Mouse (Mus musculus): ENCODE measurements at regions not wholly inside any gene's neighbourhood (a gene's known extent, or its start where the extent isn't known, plus 50 kb on each side); places are given as distances from the start of the nearest gene placed in this dataset.

GRCm38 (mm10) chr10:70746612-70747011 is 90.8 kb upstream of the Phyhipl start:
- Histone ChIP-seq H3K36me3 (replicated peaks; ENCODE audit: control insufficient read depth, insufficient read depth, low read depth, low read length) (no peaks in the 10 kb centered on the region), H3K27ac (replicated peaks; ENCODE audit: low read depth, low read length) (no peak overlapping the region), H3K9ac (replicated peaks; ENCODE audit: low read length) (no peak overlapping the region), H3K4me3 (ENCODE audit: low read depth, low read length) (no peak overlapping the region), H3K4me2 (ENCODE audit: low read depth, low read length) (no peak overlapping the region), H3K27me3 (ENCODE audit: control insufficient read depth, insufficient read depth, low read length) (no peaks in the 10 kb centered on the region), H3K9me3 (replicated peaks; ENCODE audit: control insufficient read depth, low read length) (no peaks in the 10 kb centered on the region), H3K4me1 (ENCODE audit: control insufficient read depth, insufficient read depth, low read length) (no peaks in the 10 kb centered on the region)
- WGBS: 86% methylated on average over 4 of the region's 4 CpGs
- ATAC-seq (replicated peaks; ENCODE audit: insufficient number of reproducible peaks, low FRiP score, low TSS enrichment, low read depth) (no peak), DNase-seq (ENCODE audit: low spot score) (no peak)

GRCm38 (mm10) chr10:70741909-70742308 is 86.1 kb upstream of the Phyhipl start:
- Histone ChIP-seq H3K4me3 (ENCODE audit: low read depth, low read length) (no peak overlapping the region), H3K4me1 (ENCODE audit: control insufficient read depth, insufficient read depth, low read length) (no peaks in the 10 kb centered on the region), H3K4me2 (ENCODE audit: low read depth, low read length) (no peak overlapping the region), H3K27me3 (ENCODE audit: control insufficient read depth, insufficient read depth, low read length) (no peaks in the 10 kb centered on the region), H3K36me3 (replicated peaks; ENCODE audit: control insufficient read depth, insufficient read depth, low read depth, low read length) (no peaks in the 10 kb centered on the region), H3K9me3 (replicated peaks; ENCODE audit: control insufficient read depth, low read length) (no peaks in the 10 kb centered on the region), H3K27ac (replicated peaks; ENCODE audit: low read depth, low read length) (no peak overlapping the region), H3K9ac (replicated peaks; ENCODE audit: low read length) (no peak overlapping the region)
- no peak for ATAC-seq (replicated peaks; ENCODE audit: insufficient number of reproducible peaks, low FRiP score, low TSS enrichment, low read depth)
- no peak for DNase-seq (ENCODE audit: low spot score)

GRCm38 (mm10) chr10:70740095-70740494 is 84.3 kb upstream of the Phyhipl start:
- no peaks in the 10 kb centered on the region for H3K9me3 ChIP-seq (replicated peaks; ENCODE audit: control insufficient read depth, low read length)
- H3K9ac ChIP-seq (replicated peaks; ENCODE audit: low read length): no peak overlapping the region
- H3K27ac ChIP-seq (replicated peaks; ENCODE audit: low read depth, low read length): no peak overlapping the region
- 91% methylated on average over 4 of the region's 4 CpGs for WGBS
- H3K4me1 ChIP-seq (ENCODE audit: control insufficient read depth, insufficient read depth, low read length): no peaks in the 10 kb centered on the region
- H3K36me3 ChIP-seq (replicated peaks; ENCODE audit: control insufficient read depth, insufficient read depth, low read depth, low read length): no peaks in the 10 kb centered on the region
- H3K4me3 ChIP-seq (ENCODE audit: low read depth, low read length): no peak overlapping the region
- H3K27me3 ChIP-seq (ENCODE audit: control insufficient read depth, insufficient read depth, low read length): no peaks in the 10 kb centered on the region
- DNase-seq (ENCODE audit: low spot score): no peak
- no peak for ATAC-seq (replicated peaks; ENCODE audit: insufficient number of reproducible peaks, low FRiP score, low TSS enrichment, low read depth)
- H3K4me2 ChIP-seq (ENCODE audit: low read depth, low read length): no peak overlapping the region

GRCm38 (mm10) chr10:70739348-70739966 is 83.7 kb upstream of the Phyhipl start:
- no peaks in the 10 kb centered on the region for H3K9me3 ChIP-seq (replicated peaks; ENCODE audit: control insufficient read depth, low read length)
- H3K4me3 ChIP-seq (ENCODE audit: low read depth, low read length): no peak overlapping the region
- H3K4me2 ChIP-seq (ENCODE audit: low read depth, low read length): no peak overlapping the region
- no peaks in the 10 kb centered on the region for H3K4me1 ChIP-seq (ENCODE audit: control insufficient read depth, insufficient read depth, low read length)
- H3K27ac ChIP-seq (replicated peaks; ENCODE audit: low read depth, low read length): no peak overlapping the region
- H3K27me3 ChIP-seq (ENCODE audit: control insufficient read depth, insufficient read depth, low read length): no peaks in the 10 kb centered on the region
- no peak for DNase-seq (ENCODE audit: low spot score)
- ATAC-seq (replicated peaks; ENCODE audit: insufficient number of reproducible peaks, low FRiP score, low TSS enrichment, low read depth): no peak
- H3K9ac ChIP-seq (replicated peaks; ENCODE audit: low read length): no peak overlapping the region
- 75% methylated on average over 9 of the region's 9 CpGs for WGBS
- no peaks in the 10 kb centered on the region for H3K36me3 ChIP-seq (replicated peaks; ENCODE audit: control insufficient read depth, insufficient read depth, low read depth, low read length)

- H3K36me3 ChIP-seq (replicated peaks; ENCODE audit: control insufficient read depth, insufficient read depth, low read depth, low read length): no peaks in the 10 kb centered on the region
- no peaks in the 10 kb centered on the region for H3K4me1 ChIP-seq (ENCODE audit: control insufficient read depth, insufficient read depth, low read length)
- H3K4me2 ChIP-seq (ENCODE audit: low read depth, low read length): no peak overlapping the region
- no peaks in the 10 kb centered on the region for H3K27me3 ChIP-seq (ENCODE audit: control insufficient read depth, insufficient read depth, low read length)
- H3K4me3 ChIP-seq (ENCODE audit: low read depth, low read length): no peak overlapping the region
- ATAC-seq (replicated peaks; ENCODE audit: insufficient number of reproducible peaks, low FRiP score, low TSS enrichment, low read depth) (no peak), DNase-seq (ENCODE audit: low spot score) (no peak)
- no peak overlapping the region for H3K9ac ChIP-seq (replicated peaks; ENCODE audit: low read length)
- H3K27ac ChIP-seq (replicated peaks; ENCODE audit: low read depth, low read length): no peak overlapping the region
- no peaks in the 10 kb centered on the region for H3K9me3 ChIP-seq (replicated peaks; ENCODE audit: control insufficient read depth, low read length)
Measured at GRCm38 (mm10) chr10:70738686-70739085, 82.9 kb upstream of the Phyhipl start.

- Histone ChIP-seq H3K4me3 (ENCODE audit: low read depth, low read length) (no peak overlapping the region), H3K9me3 (replicated peaks; ENCODE audit: control insufficient read depth, low read length) (no peaks in the 10 kb centered on the region), H3K4me1 (ENCODE audit: control insufficient read depth, insufficient read depth, low read length) (no peaks in the 10 kb centered on the region), H3K9ac (replicated peaks; ENCODE audit: low read length) (no peak overlapping the region), H3K36me3 (replicated peaks; ENCODE audit: control insufficient read depth, insufficient read depth, low read depth, low read length) (no peaks in the 10 kb centered on the region), H3K27ac (replicated peaks; ENCODE audit: low read depth, low read length) (no peak overlapping the region), H3K4me2 (ENCODE audit: low read depth, low read length) (no peak overlapping the region), H3K27me3 (ENCODE audit: control insufficient read depth, insufficient read depth, low read length) (no peaks in the 10 kb centered on the region)
- 68% methylated on average over 12 of the region's 12 CpGs for WGBS
- DNase-seq (ENCODE audit: low spot score) (no peak), ATAC-seq (replicated peaks; ENCODE audit: insufficient number of reproducible peaks, low FRiP score, low TSS enrichment, low read depth) (no peak)
Measured at GRCm38 (mm10) chr10:70733956-70734355, 78.2 kb upstream of the Phyhipl start.

- no peaks in the 10 kb centered on the region for H3K9me3 ChIP-seq (replicated peaks; ENCODE audit: control insufficient read depth, low read length)
- no peak overlapping the region for H3K4me2 ChIP-seq (ENCODE audit: low read depth, low read length)
- ATAC-seq (replicated peaks; ENCODE audit: insufficient number of reproducible peaks, low FRiP score, low TSS enrichment, low read depth): no peak
- 90% methylated on average over 7 of the region's 7 CpGs for WGBS
- H3K36me3 ChIP-seq (replicated peaks; ENCODE audit: control insufficient read depth, insufficient read depth, low read depth, low read length): no peaks in the 10 kb centered on the region
- H3K27me3 ChIP-seq (ENCODE audit: control insufficient read depth, insufficient read depth, low read length): no peaks in the 10 kb centered on the region
- no peak overlapping the region for H3K4me3 ChIP-seq (ENCODE audit: low read depth, low read length)
- no peaks in the 10 kb centered on the region for H3K4me1 ChIP-seq (ENCODE audit: control insufficient read depth, insufficient read depth, low read length)
- DNase-seq (ENCODE audit: low spot score): no peak
- no peak overlapping the region for H3K27ac ChIP-seq (replicated peaks; ENCODE audit: low read depth, low read length)
- no peak overlapping the region for H3K9ac ChIP-seq (replicated peaks; ENCODE audit: low read length)
Measured at GRCm38 (mm10) chr10:70733478-70733877, 77.7 kb upstream of the Phyhipl start.

- Histone ChIP-seq H3K27ac (replicated peaks; ENCODE audit: low read depth, low read length) (no peak overlapping the region), H3K4me1 (ENCODE audit: control insufficient read depth, insufficient read depth, low read length) (no peaks in the 10 kb centered on the region), H3K4me2 (ENCODE audit: low read depth, low read length) (no peak overlapping the region), H3K4me3 (ENCODE audit: low read depth, low read length) (no peak overlapping the region), H3K36me3 (replicated peaks; ENCODE audit: control insufficient read depth, insufficient read depth, low read depth, low read length) (no peaks in the 10 kb centered on the region), H3K9me3 (replicated peaks; ENCODE audit: control insufficient read depth, low read length) (no peaks in the 10 kb centered on the region), H3K9ac (replicated peaks; ENCODE audit: low read length) (no peak overlapping the region), H3K27me3 (ENCODE audit: control insufficient read depth, insufficient read depth, low read length) (no peaks in the 10 kb centered on the region)
- no peak for DNase-seq (ENCODE audit: low spot score)
- no peak for ATAC-seq (replicated peaks; ENCODE audit: insufficient number of reproducible peaks, low FRiP score, low TSS enrichment, low read depth)
- WGBS: 80% methylated on average over 3 of the region's 3 CpGs
Measured at GRCm38 (mm10) chr10:70725091-70725490, 69.3 kb upstream of the Phyhipl start.

Measured in embryonic facial prominence, embryonic 11.5 days (tissue).